Mouse (Mus musculus) cerebellum, postnatal 10 days (tissue): ENCODE results near the gene Mta1.

Experiments
- DNase-seq, 2 experiments: peaks; one replicate each; pipeline ENCODE4 v3.0.0; 2021; ENCODE audit warnings: mixed read lengths in 2 of 2

Gene Mta1

GRCm38 (mm10) chr12:113149896-113150295 is 51.8 kb downstream of the Mta1 start:
- no peak for DNase-seq

GRCm38 (mm10) chr12:113150591-113150990 is 52.5 kb downstream of the Mta1 start:
- no peak for DNase-seq

GRCm38 (mm10) chr12:113151046-113151445 is 53.0 kb downstream of the Mta1 start:
- no peak for DNase-seq

- peak; percentile 40 to 52 for DNase-seq
Observed at GRCm38 (mm10) chr12:113151661-113152271, 53.7 kb downstream of the Mta1 start.

- DNase-seq = peak in 1 of 2 experiments; percentile 14
Observed at GRCm38 (mm10) chr12:113152272-113152661, 54.2 kb downstream of the Mta1 start.

GRCm38 (mm10) chr12:113152991-113153525 is 55.0 kb downstream of the Mta1 start:
- DNase-seq = peak in 1 of 2 experiments; percentile 7

GRCm38 (mm10) chr12:113153971-113154370 is 55.9 kb downstream of the Mta1 start:
- DNase-seq = peak in 1 of 2 experiments; percentile 15

- DNase-seq = no peak
Observed at GRCm38 (mm10) chr12:113154747-113155075, 56.6 kb downstream of the Mta1 start.

- peak; percentile 70 to 72 for DNase-seq
Observed at GRCm38 (mm10) chr12:113155076-113155771, 57.1 kb downstream of the Mta1 start.

- peak; percentile 100 for DNase-seq
Observed at GRCm38 (mm10) chr12:113155887-113156539, 57.9 kb downstream of the Mta1 start, which contains the start of gene Tedc1. Tedc1 (plus strand) TSS chr12:113156421.

GRCm38 (mm10) chr12:113156540-113156929 is 58.5 kb downstream of the Mta1 start:
- no peak for DNase-seq

GRCm38 (mm10) chr12:113157002-113157401 is 58.9 kb downstream of the Mta1 start:
- peak; percentile 59 to 64 for DNase-seq

GRCm38 (mm10) chr12:113157521-113157920 is 59.4 kb downstream of the Mta1 start:
- DNase-seq = no peak

- no peak for DNase-seq
Observed at GRCm38 (mm10) chr12:113157971-113158370, 59.9 kb downstream of the Mta1 start.

- peak; percentile 46 to 63 for DNase-seq
Observed at GRCm38 (mm10) chr12:113163561-113164006, 65.5 kb downstream of the Mta1 start.

- DNase-seq = no peak
Observed at GRCm38 (mm10) chr12:113168031-113168536, 70.0 kb downstream of the Mta1 start.

- DNase-seq = no peak
Observed at GRCm38 (mm10) chr12:113176960-113177725, 79.1 kb downstream of the Mta1 start.

GRCm38 (mm10) chr12:113181020-113181419 is 82.9 kb downstream of the Mta1 start:
- no peak for DNase-seq

GRCm38 (mm10) chr12:113184945-113185344 is 86.9 kb downstream of the Mta1 start:
- DNase-seq = no peak

GRCm38 (mm10) chr12:113185442-113186291 is 87.6 kb downstream of the Mta1 start, which contains the start of gene Tmem121:
Tmem121 (plus strand) TSS chr12:113185930.
- DNase-seq = peak; percentile 82 to 86

GRCm38 (mm10) chr12:113186326-113187010 is 88.4 kb downstream of the Mta1 start:
- peak; percentile 59 to 69 for DNase-seq
